Mouse (Mus musculus) olfactory bulb, adult 2 months (tissue): ENCODE measurements at regions not wholly inside any gene's neighbourhood (a gene's known extent, or its start where the extent isn't known, plus 50 kb on each side); places are given as distances from the start of the nearest gene placed in this dataset.

Experiments used
- CTCF ChIP-seq: fragments of 200-500 bp; IDR thresholded peaks from 2 replicates; pipeline ENCODE4 v1.5.1; 2012; ENCODE audit warnings: low read depth, mild to moderate bottlenecking, low read length, moderate library complexity; ENCODE audit not compliant: insufficient read depth
- POLR2A ChIP-seq: fragments of 200-500 bp; IDR thresholded peaks from 2 replicates; pipeline ENCODE4 v1.6.1; 2012; ENCODE audit warnings: mild to moderate bottlenecking, low read depth, low read length, moderate library complexity; ENCODE audit not compliant: insufficient read depth

DNA sequence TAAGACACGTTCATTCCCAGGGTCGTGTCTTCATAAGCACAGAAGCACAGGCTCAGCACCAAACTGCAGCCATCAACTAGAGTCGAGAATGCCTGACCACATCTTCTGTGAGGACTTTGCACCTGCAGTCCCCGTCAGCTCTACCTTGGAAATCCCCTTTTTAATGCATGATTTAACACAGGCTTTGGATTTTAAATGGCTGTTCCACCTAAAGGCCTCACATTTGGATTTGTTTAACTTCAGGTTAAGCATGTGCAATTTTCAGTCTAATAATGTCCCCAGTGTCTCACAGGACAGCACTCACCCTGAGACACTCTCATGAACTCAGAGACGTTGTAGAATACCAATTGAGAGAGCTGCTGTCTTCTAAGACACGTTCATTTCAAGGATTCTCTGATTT lies 211.0 kb upstream of the Six2 start:
- TF ChIP-seq CTCF (no peak), POLR2A (no peak)
